Mouse (Mus musculus): ENCODE data around the gene Mcu.

DNA sequence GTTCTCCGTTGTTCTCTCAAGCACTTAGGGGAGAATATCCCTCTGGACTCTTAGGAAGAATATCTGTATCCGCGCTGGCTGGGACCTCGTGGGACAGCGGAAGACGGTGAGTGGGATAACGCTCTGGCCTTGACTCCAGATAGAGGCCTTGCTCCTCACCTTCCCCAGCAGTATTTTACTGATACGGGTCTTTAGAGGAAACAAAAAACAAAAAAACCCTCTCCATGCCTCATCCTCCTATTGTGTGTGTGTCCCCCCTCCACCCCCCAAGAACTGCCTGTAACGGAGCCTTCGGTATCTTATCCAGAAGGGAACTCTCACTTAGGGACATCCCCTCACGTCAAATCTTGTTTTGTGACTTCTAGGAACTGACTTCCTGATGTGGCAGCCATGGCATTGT lies 174.8 kb downstream of the Mcu start, which contains the start of gene Oit3:
- TF ChIP-seq POLR2A (IDR thresholded peaks at IDR 0.05; ENCODE audit: low read depth, low read length) (no peak), ZNF384 (IDR thresholded peaks at IDR 0.05; ENCODE audit: low read depth, low read length) (no peak), HCFC1 (IDR thresholded peaks at IDR 0.05; ENCODE audit: low read depth, low read length) (no peak), CTCF (conservative IDR thresholded peaks at IDR 0.05 in 1 of 2, IDR thresholded peaks at IDR 0.05 in 1 of 2; ENCODE audit: low read depth in 2 of 2, low read length in 2 of 2) (no peak), ZKSCAN1 (IDR thresholded peaks at IDR 0.05; ENCODE audit: borderline replicate concordance, low read depth, low read length) (no peak), ZC3H11A (IDR thresholded peaks at IDR 0.05; ENCODE audit: low read depth, low read length) (no peak), MAZ (IDR thresholded peaks at IDR 0.05; ENCODE audit: low read depth, low read length) (no peak), SIN3A (IDR thresholded peaks at IDR 0.05; ENCODE audit: low read length) (no peak), USF2 (conservative IDR thresholded peaks at IDR 0.05; ENCODE audit: low read depth, low read length) (no peak), NRF1 (IDR thresholded peaks at IDR 0.05; ENCODE audit: low read depth, low read length) (no peak), MXI1 (IDR thresholded peaks at IDR 0.05; ENCODE audit: low read depth, low read length) (no peak), JUN (IDR thresholded peaks at IDR 0.05; ENCODE audit: insufficient read depth, low read depth, low read length) (no peak), RAD21 (IDR thresholded peaks at IDR 0.05; ENCODE audit: low read depth, low read length) (no peak), ETS1 (conservative IDR thresholded peaks at IDR 0.05; ENCODE audit: low read depth, low read length) (no peak)
